Mouse (Mus musculus) liver, embryonic 13.5 days (tissue): ENCODE data around the gene Rexo1. TPM values are rescaled to one million over a fixed set of nuclear protein-coding genes. Genes with fewer than 3 reads are reported as not detected.

Experiments
- ATAC-seq: fragments of 200-750 bp; cut with Nextera tagmentation; 2 replicates; pipeline ENCODE4 v1.8.0; 2017; ENCODE audit warnings: low read depth, mild to moderate bottlenecking, moderate number of reproducible peaks, moderate library complexity
- DNase-seq: peaks from one replicate; pipeline ENCODE4 v3.0.0; 2022
- H3K27ac ChIP-seq: fragments of 300-500 bp; sonication (generic); 2 replicates; pipeline ENCODE4 v1.5.1; 2015; ENCODE audit warnings: moderate library complexity, mild to moderate bottlenecking, inconsistent platforms
- H3K27me3 ChIP-seq: fragments of 300-500 bp; sonication (generic); 2 replicates; pipeline ENCODE4 v1.6.1; 2015; ENCODE audit warnings: mild to moderate bottlenecking, inconsistent platforms
- H3K36me3 ChIP-seq: fragments of 300-500 bp; sonication (generic); 2 replicates; pipeline ENCODE4 v1.6.1; 2015; ENCODE audit warnings: mild to moderate bottlenecking, inconsistent platforms
- H3K4me1 ChIP-seq: fragments of 300-500 bp; sonication (generic); replicated peaks from 2 replicates; pipeline ENCODE4 v1.6.1; 2015; ENCODE audit warnings: inconsistent platforms
- H3K4me2 ChIP-seq: fragments of 300-500 bp; sonication (generic); 2 replicates; pipeline ENCODE4 v1.6.1; 2015; ENCODE audit warnings: inconsistent platforms, mild to moderate bottlenecking, moderate library complexity
- H3K4me3 ChIP-seq: fragments of 300-500 bp; sonication (generic); replicated peaks from 2 replicates; pipeline ENCODE4 v1.5.1; 2015; ENCODE audit warnings: mild to moderate bottlenecking, inconsistent platforms
- H3K9ac ChIP-seq: fragments of 300-500 bp; sonication (generic); 2 replicates; pipeline ENCODE4 v1.6.1; 2015; ENCODE audit warnings: mild to moderate bottlenecking, inconsistent platforms
- H3K9me3 ChIP-seq: fragments of 300-500 bp; sonication (generic); replicated peaks from 2 replicates; pipeline ENCODE4 v1.6.1; 2016; ENCODE audit warnings: inconsistent platforms
- WGBS: fragments of 180-500 bp; shearing (Covaris S2); methylation state at CpG from one replicate; pipeline ENCODE4 v1.1.7; 2015; ENCODE audit not compliant: insufficient replicate concordance; 5-methylcytosine and 5-hydroxymethylcytosine counted together
- polyA plus RNA-seq: library from polyadenylated mRNA; unstranded; fragments of >200 nt; fragmentation: Nextera tagmentation; extraction: Ambion mirVana; gene quantifications from 2 replicates; pipeline ENCODE4 v1.2.1, GENCODE M21; 2015

The Rexo1 gene
- polyA plus RNA-seq, 1 experiment from 2014 or later, result 13.8 TPM

DNA sequence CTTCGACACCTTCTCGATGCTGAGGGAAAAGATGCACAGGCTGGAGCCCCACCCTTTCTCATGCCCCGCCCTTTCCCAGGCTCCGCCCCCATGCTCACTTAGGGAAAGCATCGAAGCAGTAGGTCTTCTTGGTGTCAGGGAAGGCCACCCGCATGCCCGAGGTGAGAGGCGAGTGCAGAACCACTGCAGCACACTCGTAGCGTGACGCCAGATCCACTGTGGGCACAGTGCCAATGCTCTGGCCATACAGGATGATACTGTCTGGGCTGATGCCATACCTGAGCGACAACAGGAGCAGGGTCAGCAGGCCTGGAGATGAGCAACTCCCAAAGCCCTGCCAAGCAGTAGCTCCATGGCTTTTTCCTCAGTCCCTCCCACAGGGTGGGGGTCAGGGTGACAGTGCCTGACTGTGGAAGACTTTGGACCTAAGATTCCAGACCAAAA lies 22.7 kb upstream of the Rexo1 start:
- no peak; the same call in 1 of the 2 replicates for ATAC-seq
- Histone ChIP-seq H3K9ac (peak overlapping the region; percentile 22; the same call in 1 of the 2 replicates), H3K4me1 (peaks cover 72% of the 10 kb centered on the region)

DNA sequence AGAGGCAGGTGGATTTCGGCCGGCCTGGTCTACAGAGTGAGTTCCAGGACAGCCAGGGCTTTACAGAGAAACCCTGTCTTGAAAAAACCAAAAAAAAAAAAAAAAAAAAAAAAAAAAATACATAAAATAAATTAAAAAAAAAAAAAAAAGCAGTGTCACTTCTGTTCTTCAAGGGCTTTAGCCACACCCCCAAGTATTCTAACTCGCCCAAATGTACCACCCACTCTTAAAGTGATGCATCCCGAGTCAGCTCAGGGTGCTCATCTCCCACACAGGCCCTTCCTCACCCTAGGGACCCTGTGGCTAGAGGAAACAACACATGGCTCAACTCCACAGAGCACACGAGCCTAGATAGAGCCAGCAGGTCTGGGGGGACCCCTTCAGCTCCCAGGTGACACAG lies 21.7 kb upstream of the Rexo1 start:
- peaks cover 47% of the 10 kb centered on the region for H3K36me3 ChIP-seq
- no peak overlapping the region for H3K9ac ChIP-seq

More for the DNA sequence above, 22.7 kb upstream of the Rexo1 start:
- peak overlapping the region; percentile 50 for H3K27ac ChIP-seq
- no peak overlapping the region for H3K4me2 ChIP-seq
- H3K27me3 ChIP-seq, result no peaks in the 10 kb centered on the region
- 57% methylated on average over 12 of the region's 12 CpGs for WGBS
- DNase-seq, result no peak
- no peaks in the 10 kb centered on the region for H3K9me3 ChIP-seq
- H3K36me3 ChIP-seq, result peaks cover 47% of the 10 kb centered on the region
- H3K4me3 ChIP-seq, result no peak overlapping the region

DNA sequence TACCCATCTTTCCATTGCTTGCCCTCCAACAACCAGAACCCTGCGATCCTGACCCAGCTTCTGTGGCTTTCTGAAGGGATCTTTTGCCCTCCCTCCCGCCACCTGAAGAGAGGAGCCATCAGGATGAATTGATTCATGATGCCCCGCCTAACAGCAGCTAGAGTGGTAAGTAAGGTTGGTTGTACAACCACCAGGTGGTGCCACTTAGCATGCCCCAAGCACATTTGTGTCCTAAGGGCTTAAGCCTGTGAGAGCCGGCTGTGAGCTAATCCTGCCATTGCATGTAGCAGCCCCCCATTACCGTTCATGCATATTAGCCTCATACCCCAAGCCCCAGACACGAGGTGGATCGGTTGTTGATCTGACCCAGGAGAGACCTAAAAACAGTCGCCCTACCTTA lies 17.6 kb upstream of the Rexo1 start:
- H3K9ac ChIP-seq, result peak overlapping the region; percentile 75
- ATAC-seq, result peak; percentile 44

More for the DNA sequence above, 21.7 kb upstream of the Rexo1 start:
- no peak for DNase-seq
- ATAC-seq, result no peak
- no peak overlapping the region; the same call in 1 of the 2 replicates for H3K27ac ChIP-seq
- H3K4me3 ChIP-seq, result no peak overlapping the region
- WGBS, result 72% methylated on average over 5 of the region's 5 CpGs
- H3K4me2 ChIP-seq, result no peak overlapping the region
- H3K27me3 ChIP-seq, result no peaks in the 10 kb centered on the region
- H3K4me1 ChIP-seq, result peaks cover 72% of the 10 kb centered on the region
- H3K9me3 ChIP-seq, result no peaks in the 10 kb centered on the region

DNA sequence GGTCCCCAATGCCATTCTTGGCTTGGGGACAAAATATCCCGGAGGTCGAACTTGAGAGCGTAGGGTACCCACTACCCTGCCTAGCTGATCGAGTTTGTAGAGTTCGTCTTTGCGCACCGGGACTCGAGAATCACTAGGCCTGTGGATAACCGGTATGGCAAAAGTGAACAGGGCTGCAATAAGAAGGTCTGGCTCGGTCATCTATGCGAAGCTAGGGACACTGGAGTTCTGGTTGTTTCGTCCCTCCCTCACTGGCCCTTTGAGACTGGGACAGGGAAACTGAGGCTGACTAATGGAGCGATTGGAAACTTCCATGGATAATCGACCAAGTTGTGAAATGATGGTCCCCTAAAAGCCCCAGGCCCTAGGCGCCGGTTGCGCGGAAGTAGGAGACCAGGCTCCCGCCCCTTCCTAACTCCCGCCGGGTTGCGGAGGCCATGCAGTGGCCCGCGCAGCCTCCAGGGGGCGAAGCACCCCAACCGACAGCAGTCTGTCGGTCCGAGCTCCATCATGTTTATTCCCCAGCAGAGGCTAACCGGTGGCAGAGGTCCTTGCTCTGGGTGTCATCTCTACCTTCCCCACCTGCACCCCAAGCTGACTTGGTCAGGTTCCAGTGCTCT lies 16.9 kb upstream of the Rexo1 start:
- H3K4me3 ChIP-seq, result peak overlapping the region; percentile 96
- H3K36me3 ChIP-seq, result peaks cover 24% of the 10 kb centered on the region
- WGBS, result under 1% methylated on average over 29 of the region's 29 CpGs
- H3K27ac ChIP-seq, result peak overlapping the region; percentile 99
- peaks cover 63% of the 10 kb centered on the region for H3K4me1 ChIP-seq
- H3K9me3 ChIP-seq, result no peaks in the 10 kb centered on the region
- DNase-seq (peak; percentile 84), ATAC-seq (peak; percentile 52)
- H3K4me2 ChIP-seq, result peak overlapping the region; percentile 100
- H3K9ac ChIP-seq, result peak overlapping the region; percentile 75
- H3K27me3 ChIP-seq, result no peaks in the 10 kb centered on the region

More for the DNA sequence above, 17.6 kb upstream of the Rexo1 start:
- Histone ChIP-seq H3K4me2 (peak overlapping the region; percentile 100), H3K27me3 (no peaks in the 10 kb centered on the region), H3K36me3 (peaks cover 26% of the 10 kb centered on the region), H3K4me3 (peak overlapping the region; percentile 96), H3K9me3 (no peaks in the 10 kb centered on the region), H3K4me1 (peaks cover 63% of the 10 kb centered on the region), H3K27ac (peak overlapping the region; percentile 99)
- WGBS, result 6% methylated on average over 8 of the region's 8 CpGs
- DNase-seq, result peak; percentile 78

DNA sequence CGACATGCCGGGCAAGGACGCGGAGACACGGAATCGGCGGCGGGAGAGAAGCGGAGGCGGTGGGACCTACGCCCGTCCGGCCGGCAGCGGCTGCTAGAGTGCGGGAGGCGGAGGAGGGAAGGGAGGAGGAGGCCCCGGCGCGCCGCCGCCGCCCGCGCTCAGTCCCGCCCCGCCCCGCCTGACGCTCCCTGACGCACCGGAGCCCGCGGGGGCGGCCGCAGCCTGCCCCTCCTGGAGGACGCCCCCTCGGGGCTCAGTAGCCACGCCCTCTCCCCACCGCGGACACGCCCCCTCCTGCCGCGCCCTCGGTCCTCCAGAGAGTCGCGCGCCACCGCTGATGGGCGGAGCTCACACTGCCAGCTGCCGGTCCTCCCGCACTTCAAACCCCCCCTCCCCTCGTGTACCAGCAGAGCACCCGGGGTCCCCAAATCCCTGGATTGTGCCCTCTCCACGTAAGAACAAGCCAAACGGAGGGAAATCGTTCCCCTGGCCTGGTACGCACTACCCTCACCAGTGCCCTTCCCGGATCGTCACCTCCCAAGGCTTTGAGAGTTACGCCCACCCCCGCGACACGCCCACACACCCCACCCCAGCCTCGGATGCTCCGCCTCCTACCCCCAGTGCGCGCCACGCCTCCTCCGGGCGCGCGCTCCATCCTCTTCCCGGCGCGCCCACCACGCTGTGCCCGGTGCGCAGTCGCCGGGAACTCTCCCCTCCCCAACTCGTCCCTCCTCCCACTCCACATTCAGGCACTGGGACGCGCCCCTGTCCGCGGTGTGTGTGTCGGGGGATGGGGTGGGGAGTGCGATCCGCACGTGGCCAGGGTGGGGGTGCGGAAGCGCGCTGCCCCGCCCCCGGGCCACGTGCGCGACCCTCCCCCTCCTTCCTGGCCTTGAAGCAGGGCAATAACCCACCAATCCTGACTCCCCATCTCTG lies 16.1 kb upstream of the Rexo1 start, which contains the start of gene Klf16:
Gene Klf16 (minus strand): TSS at position 127 of the 936 bp plus-strand sequence.
- Histone ChIP-seq H3K9ac (peak within 1 kb of the TSS; percentile 98), H3K27me3 (no peaks in the 10 kb centered on the region), H3K4me3 (peak within 1 kb of the TSS; percentile 96), H3K4me2 (peak within 1 kb of the TSS; percentile 100), H3K4me1 (peaks cover 69% of the 10 kb centered on the region), H3K9me3 (no peaks in the 10 kb centered on the region), H3K27ac (peak within 1 kb of the TSS; percentile 99), H3K36me3 (peaks cover 18% of the 10 kb centered on the region; the same call in 1 of the 2 replicates)
- ATAC-seq, result peak; percentile 71
- DNase-seq, result peak; percentile 99
- WGBS, result under 1% methylated on average over 93 of the region's 97 CpGs

DNA sequence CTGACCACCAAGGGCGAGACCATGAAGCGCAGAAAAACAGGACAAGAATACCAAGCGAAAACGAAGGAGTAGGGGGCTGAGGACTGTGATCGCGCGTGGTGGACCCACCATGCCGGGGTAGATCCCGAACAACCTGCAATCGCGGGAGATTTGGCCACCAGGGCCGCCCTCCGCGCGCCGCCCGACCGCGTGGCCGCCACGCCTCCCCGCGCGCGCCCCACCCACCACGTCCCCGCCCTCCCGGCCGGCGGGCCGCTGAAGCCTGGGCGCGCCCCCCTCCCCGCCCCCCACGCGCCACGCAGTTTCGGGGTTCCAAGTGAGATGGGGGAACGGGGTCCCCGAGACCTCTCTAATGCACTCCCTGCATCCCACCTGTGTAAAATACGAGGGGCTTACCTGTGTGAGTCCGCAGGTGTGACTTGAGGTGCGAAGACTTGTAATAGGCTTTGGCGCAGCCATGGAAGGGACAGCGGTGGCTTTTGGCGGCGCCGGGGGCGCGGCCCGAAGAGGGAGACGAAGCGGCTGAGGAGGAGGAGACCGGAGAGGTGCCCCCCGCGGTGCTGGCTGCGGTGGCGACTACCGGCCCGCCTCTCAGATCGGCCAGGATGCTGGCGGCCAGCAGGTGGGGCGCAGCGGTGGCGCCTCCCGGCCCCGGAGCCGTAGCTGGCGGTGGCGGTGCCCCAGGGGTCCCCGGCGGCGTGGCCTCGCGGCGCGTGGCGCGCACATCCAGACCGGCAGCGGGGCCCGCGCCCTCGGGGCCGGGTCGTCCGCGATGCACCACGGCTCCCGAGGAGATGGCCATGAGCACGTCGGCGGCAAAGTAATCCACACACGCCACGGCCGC lies 15.2 kb upstream of the Rexo1 start:
- Histone ChIP-seq H3K4me3 (peak overlapping the region; percentile 96), H3K36me3 (peaks cover 13% of the 10 kb centered on the region; the same call in 1 of the 2 replicates), H3K27ac (peak overlapping the region; percentile 99), H3K9me3 (no peaks in the 10 kb centered on the region), H3K4me1 (peaks cover 78% of the 10 kb centered on the region), H3K9ac (peak overlapping the region; percentile 98), H3K4me2 (peak overlapping the region; percentile 100), H3K27me3 (no peaks in the 10 kb centered on the region)
- ATAC-seq, result no peak
- DNase-seq, result peak; percentile 67
- WGBS, result under 1% methylated on average over 93 of the region's 96 CpGs

DNA sequence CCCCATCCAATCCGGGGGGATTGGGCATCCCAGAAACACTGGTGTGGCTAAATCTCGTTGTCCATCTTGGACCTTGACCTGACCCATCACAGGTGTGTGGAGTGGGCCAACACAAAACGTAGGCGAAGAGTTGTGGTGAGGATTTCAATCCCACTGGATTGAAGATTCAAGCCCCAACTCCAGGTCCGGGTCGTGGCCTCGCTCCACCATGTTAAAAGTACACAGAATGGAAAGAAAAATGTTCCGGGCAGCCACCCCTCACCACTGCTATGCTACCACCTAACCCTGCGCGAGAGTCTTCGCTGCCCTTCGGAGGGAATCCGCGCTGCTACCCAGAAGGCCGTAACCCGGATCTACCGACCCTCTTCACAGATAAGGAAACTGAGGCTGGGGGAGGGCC lies 14.6 kb upstream of the Rexo1 start:
- WGBS, result 3% methylated on average over 17 of the region's 17 CpGs
- no peaks in the 10 kb centered on the region for H3K27me3 ChIP-seq
- H3K9me3 ChIP-seq, result no peaks in the 10 kb centered on the region
- H3K36me3 ChIP-seq, result peaks cover 13% of the 10 kb centered on the region; the same call in 1 of the 2 replicates
- peak overlapping the region; percentile 98 for H3K9ac ChIP-seq
- peak overlapping the region; percentile 99 for H3K27ac ChIP-seq
- H3K4me3 ChIP-seq, result peak overlapping the region; percentile 96
- ATAC-seq (no peak), DNase-seq (no peak)
- H3K4me2 ChIP-seq, result peak overlapping the region; percentile 100
- H3K4me1 ChIP-seq, result peaks cover 84% of the 10 kb centered on the region

DNA sequence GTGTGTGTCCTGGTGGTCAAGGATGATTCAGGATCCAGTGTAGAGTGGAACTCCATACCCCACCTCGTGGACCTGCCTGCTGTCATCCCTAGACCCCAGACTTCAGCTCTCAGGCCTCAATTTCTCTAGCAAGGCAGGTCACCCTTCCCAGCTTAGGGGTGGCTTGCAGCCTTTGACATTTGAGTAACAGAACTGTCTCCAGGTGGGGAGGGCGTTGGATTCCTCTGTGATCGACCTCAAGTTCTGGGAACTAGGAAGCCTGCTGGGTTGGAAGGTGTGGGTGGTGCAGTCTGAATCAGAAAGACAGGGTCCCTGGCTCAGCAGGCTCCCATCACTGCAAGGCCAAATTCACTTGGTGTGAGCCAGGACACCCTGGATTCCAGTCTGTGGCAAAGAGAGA lies 13.5 kb upstream of the Rexo1 start:
- WGBS, result 55% methylated on average over 3 of the region's 3 CpGs
- Histone ChIP-seq H3K27ac (peak overlapping the region; percentile 99), H3K9ac (peak overlapping the region; percentile 98)

DNA sequence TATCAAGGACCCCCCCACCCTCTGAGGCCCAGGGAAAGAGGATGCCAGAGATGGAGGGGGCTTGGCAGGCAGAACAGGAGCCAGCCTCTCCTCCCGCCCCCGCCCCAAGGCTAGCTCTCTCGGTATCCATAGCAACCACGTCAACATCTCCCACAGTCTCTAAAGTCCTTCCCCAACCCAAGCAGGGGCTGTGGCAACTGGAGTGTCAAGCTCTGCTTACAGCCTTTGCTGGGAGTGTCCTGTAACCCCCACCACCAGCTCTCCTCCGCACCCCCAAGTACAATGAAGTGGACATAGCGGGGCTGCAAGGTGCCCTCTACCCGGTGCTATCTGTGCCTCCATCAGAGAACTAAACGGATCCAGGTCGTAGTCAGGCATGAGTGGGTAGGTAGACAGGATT lies 12.6 kb upstream of the Rexo1 start:
- H3K27me3 ChIP-seq, result no peaks in the 10 kb centered on the region
- 54% methylated on average over 9 of the region's 9 CpGs for WGBS
- H3K27ac ChIP-seq, result peak overlapping the region; percentile 99
- peak overlapping the region; percentile 96 for H3K4me3 ChIP-seq
- ATAC-seq (no peak), DNase-seq (no peak)
- H3K9ac ChIP-seq, result peak overlapping the region; percentile 98
- peaks cover 14% of the 10 kb centered on the region for H3K36me3 ChIP-seq
- peaks cover 88% of the 10 kb centered on the region for H3K4me1 ChIP-seq
- no peaks in the 10 kb centered on the region for H3K9me3 ChIP-seq
- peak overlapping the region; percentile 100 for H3K4me2 ChIP-seq

More for the DNA sequence above, 13.5 kb upstream of the Rexo1 start:
- DNase-seq (no peak), ATAC-seq (no peak)
- Histone ChIP-seq H3K4me2 (peak overlapping the region; percentile 100), H3K27me3 (no peaks in the 10 kb centered on the region), H3K9me3 (no peaks in the 10 kb centered on the region), H3K36me3 (peaks cover 13% of the 10 kb centered on the region; the same call in 1 of the 2 replicates), H3K4me3 (peak overlapping the region; percentile 96), H3K4me1 (peaks cover 90% of the 10 kb centered on the region)

DNA sequence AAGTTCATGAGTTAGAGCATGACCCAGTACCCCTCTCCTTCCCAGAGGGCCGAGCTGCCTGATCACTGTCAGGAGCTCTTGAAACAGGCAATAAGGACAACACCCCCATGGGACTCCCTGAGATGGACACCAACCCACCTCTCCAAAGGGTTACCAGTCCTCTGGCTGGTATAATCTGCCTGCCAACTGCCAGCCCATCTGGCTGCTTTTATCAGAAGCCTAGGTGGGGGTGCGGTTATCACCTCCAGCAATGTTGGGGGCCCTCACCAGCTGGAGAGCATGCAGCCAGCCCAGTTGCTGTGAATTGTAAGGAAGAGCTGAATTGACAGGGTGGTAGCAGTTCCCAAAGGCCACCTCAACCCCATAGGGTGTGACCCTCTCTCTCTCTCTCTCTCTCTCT lies 11.1 kb upstream of the Rexo1 start:
- Histone ChIP-seq H3K36me3 (peaks cover 29% of the 10 kb centered on the region), H3K9ac (peak overlapping the region; percentile 98), H3K27me3 (no peaks in the 10 kb centered on the region), H3K4me3 (peak overlapping the region; percentile 96), H3K4me2 (peak overlapping the region; percentile 100), H3K9me3 (no peaks in the 10 kb centered on the region), H3K4me1 (peaks cover 90% of the 10 kb centered on the region), H3K27ac (peak overlapping the region; percentile 99)
- 21% methylated on average over 2 of the region's 2 CpGs for WGBS
- DNase-seq (peak; percentile 83), ATAC-seq (peak; percentile 65)
